Mouse (Mus musculus): ENCODE measurements at regions not wholly inside any gene's neighbourhood (a gene's known extent, or its start where the extent isn't known, plus 50 kb on each side); places are given as distances from the start of the nearest gene placed in this dataset.
A peak's percentile ranks its signal among the peaks of the same experiment; 100 is the strongest.

GRCm38 (mm10) chr3:49520088-49520487, 237.0 kb downstream of the Pcdh18 start:
- DNase-seq (ENCODE audit: low read depth, low spot score): no peak

- DNase-seq (ENCODE audit: low read depth, low spot score): no peak
Measured at GRCm38 (mm10) chr3:49504581-49504980, 252.5 kb downstream of the Pcdh18 start.

DNA sequence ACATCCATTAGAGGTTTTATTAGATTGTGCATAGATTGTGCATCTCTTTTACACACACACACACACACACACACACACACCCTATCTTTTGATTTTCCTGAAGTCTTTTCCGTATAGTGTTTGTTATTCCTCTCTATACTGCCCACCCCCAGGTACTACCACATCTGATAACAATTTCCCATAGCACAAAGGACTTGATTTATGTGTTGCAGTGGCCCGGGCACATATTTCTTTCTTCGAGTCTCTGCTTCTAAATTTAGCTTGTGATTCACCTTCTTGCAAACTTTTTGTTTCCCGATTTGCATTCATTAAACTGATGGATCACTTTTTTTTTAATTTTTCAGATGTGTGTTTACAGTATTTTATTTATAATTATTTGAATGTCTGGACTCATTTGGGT, 254.8 kb downstream of the Pcdh18 start:
- peak; percentile 71 for DNase-seq (ENCODE audit: low read depth, low spot score)

- peak; percentile 36 for DNase-seq (ENCODE audit: low read depth, low spot score)
Measured at GRCm38 (mm10) chr3:49485105-49485504, 272.0 kb downstream of the Pcdh18 start.
